Mouse (Mus musculus) myocyte (in vitro differentiated cells): ENCODE results near the gene Gm20388. TPM values are rescaled to one million over a fixed set of nuclear protein-coding genes. Genes with fewer than 3 reads are reported as not detected.

Experiments
- H3K27me3 ChIP-seq: one replicate; pipeline ENCODE4 v1.6.1; 2011; ENCODE audit not compliant: control insufficient read depth, insufficient read depth, insufficient read length
- H3K36me3 ChIP-seq: one replicate; pipeline ENCODE4 v1.6.1; 2011; ENCODE audit not compliant: control insufficient read depth, insufficient read depth
- H3K4me2 ChIP-seq: one replicate; pipeline ENCODE4 v1.6.1; 2011; ENCODE audit warnings: low read depth, control low read depth
- H3K4me3 ChIP-seq: one replicate; pipeline ENCODE4 v1.5.1; 2011; ENCODE audit warnings: mild to moderate bottlenecking, control low read depth, moderate library complexity
- H3K79me2 ChIP-seq: one replicate; pipeline ENCODE4 v1.6.1; 2011; ENCODE audit not compliant: control insufficient read depth, insufficient read depth
- H3ac ChIP-seq: one replicate; pipeline ENCODE4 v1.6.1; 2011; ENCODE audit not compliant: control insufficient read depth, insufficient read length
- CEBPB ChIP-seq: IDR thresholded peaks from 2 replicates; pipeline ENCODE4 v1.6.1; 2011; ENCODE audit warnings: mild to moderate bottlenecking, moderate library complexity; ENCODE audit not compliant: poor library complexity, insufficient read depth, severe bottlenecking
- E2F4 ChIP-seq: IDR thresholded peaks from one replicate; pipeline ENCODE4 v1.6.1; 2011; ENCODE audit warnings: mild to moderate bottlenecking, control low read depth, moderate library complexity; ENCODE audit not compliant: insufficient read depth
- MAX ChIP-seq: IDR thresholded peaks from one replicate; pipeline ENCODE4 v1.6.1; 2011; ENCODE audit warnings: low read depth, mild to moderate bottlenecking, control low read depth
- MYOD1 ChIP-seq, 3 experiments: IDR thresholded peaks; one replicate each; pipeline ENCODE4 v1.6.1; 2011; ENCODE audit warnings: control low read depth in 2 of 3, low read depth in 2 of 3, mild to moderate bottlenecking in 2 of 3, moderate library complexity in 1 of 3; ENCODE audit not compliant: insufficient read length in 2 of 3, control insufficient read depth in 1 of 3
- MYOG ChIP-seq, 3 experiments: IDR thresholded peaks; one replicate each; pipeline ENCODE4 v1.6.1; 2011; ENCODE audit warnings: control low read depth in 2 of 3, low read depth in 2 of 3, mild to moderate bottlenecking in 2 of 3; ENCODE audit not compliant: insufficient read length in 2 of 3, control insufficient read depth in 1 of 3, insufficient read depth in 1 of 3
- POLR2A ChIP-seq: IDR thresholded peaks from one replicate; pipeline ENCODE4 v1.6.1; 2011; ENCODE audit warnings: low read depth, mild to moderate bottlenecking, control low read depth, moderate library complexity; ENCODE audit not compliant: insufficient read length
- POLR2AphosphoS2 ChIP-seq: IDR thresholded peaks from one replicate; pipeline ENCODE4 v1.6.1; 2011; ENCODE audit warnings: low read depth, control low read depth; ENCODE audit not compliant: insufficient read length
- REST ChIP-seq: IDR thresholded peaks from one replicate; pipeline ENCODE4 v1.6.1; 2011; ENCODE audit warnings: mild to moderate bottlenecking, control low read depth, moderate library complexity; ENCODE audit not compliant: insufficient read depth, insufficient read length
- SRF ChIP-seq: IDR thresholded peaks from one replicate; pipeline ENCODE4 v1.6.1; 2011; ENCODE audit warnings: low read depth; ENCODE audit not compliant: control insufficient read depth, insufficient read length
- TCF12 ChIP-seq: IDR thresholded peaks from one replicate; pipeline ENCODE4 v1.6.1; 2011; ENCODE audit warnings: mild to moderate bottlenecking, control low read depth; ENCODE audit not compliant: poor library complexity, insufficient read depth, severe bottlenecking
- TCF3 ChIP-seq: IDR thresholded peaks from one replicate; pipeline ENCODE4 v1.6.1; 2011; ENCODE audit warnings: low read depth, control low read depth; ENCODE audit not compliant: insufficient read length
- USF1 ChIP-seq: IDR thresholded peaks from one replicate; pipeline ENCODE4 v1.6.1; 2011; ENCODE audit warnings: low read depth, mild to moderate bottlenecking, control low read depth, moderate library complexity
- polyA plus RNA-seq: library from polyadenylated mRNA; unstranded; fragments of >200 nt; fragmentation: generic; extraction: Trizol; gene quantifications from one replicate; pipeline ENCODE4 v1.2.1, GENCODE M21; 2012; ENCODE audit warnings: missing spikeins

Gm20388 gene
- polyA plus RNA-seq, 1 experiment: 15.3 TPM

DNA sequence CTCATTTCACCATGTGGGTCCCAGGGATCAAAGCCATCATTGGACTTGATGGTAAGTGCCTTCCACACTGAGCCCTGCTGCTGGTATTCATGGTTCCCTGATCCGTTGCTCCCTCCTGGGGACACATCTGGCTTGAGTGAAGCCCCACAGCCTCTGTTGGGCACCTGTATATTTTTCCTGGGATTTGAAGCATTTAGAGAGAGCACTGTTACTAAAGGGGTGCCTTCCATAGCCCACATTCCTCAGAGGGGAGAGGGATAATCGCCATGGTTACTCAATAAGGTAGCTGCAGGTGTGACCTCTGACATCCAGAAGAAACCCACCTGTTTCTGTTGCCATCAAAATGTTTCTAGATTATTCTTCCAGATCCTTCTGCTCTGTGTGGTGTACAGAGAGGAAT lies 1000.3 kb downstream of the Gm20388 start:
- H3ac ChIP-seq: no peak overlapping the region

DNA sequence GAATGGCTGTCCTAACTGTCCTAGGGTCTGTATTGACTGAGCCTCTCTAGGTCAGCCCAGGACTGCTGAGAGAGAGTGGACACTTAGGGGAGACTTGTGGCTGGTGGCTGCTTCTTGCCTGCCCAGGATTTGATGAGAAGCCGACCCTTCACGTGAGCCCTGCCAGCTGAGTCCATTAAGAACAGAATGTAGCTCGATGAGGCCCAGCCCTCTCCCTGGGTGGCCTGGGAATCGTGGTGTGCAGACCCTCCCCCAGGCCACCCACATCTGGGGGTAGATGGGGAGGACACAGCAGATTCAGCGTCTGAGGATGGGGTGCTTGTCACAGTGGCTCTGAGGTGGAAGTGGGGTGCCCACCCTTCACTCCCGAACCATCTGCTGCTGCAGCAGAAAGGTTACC lies 1001.8 kb downstream of the Gm20388 start:
- Histone ChIP-seq H3K79me2 (no peaks in the 10 kb centered on the region), H3K4me2 (no peak overlapping the region), H3ac (no peak overlapping the region), H3K4me3 (no peak overlapping the region), H3K27me3 (peaks cover 62% of the 10 kb centered on the region), H3K36me3 (no peaks in the 10 kb centered on the region)
- TF ChIP-seq POLR2AphosphoS2: no peak

More for the DNA sequence above, 1000.3 kb downstream of the Gm20388 start:
- Histone ChIP-seq H3K4me2 (no peak overlapping the region), H3K27me3 (peaks cover 49% of the 10 kb centered on the region), H3K36me3 (no peaks in the 10 kb centered on the region), H3K79me2 (no peaks in the 10 kb centered on the region), H3K4me3 (no peak overlapping the region)
- TF ChIP-seq CEBPB (no peak), TCF3 (no peak)

DNA sequence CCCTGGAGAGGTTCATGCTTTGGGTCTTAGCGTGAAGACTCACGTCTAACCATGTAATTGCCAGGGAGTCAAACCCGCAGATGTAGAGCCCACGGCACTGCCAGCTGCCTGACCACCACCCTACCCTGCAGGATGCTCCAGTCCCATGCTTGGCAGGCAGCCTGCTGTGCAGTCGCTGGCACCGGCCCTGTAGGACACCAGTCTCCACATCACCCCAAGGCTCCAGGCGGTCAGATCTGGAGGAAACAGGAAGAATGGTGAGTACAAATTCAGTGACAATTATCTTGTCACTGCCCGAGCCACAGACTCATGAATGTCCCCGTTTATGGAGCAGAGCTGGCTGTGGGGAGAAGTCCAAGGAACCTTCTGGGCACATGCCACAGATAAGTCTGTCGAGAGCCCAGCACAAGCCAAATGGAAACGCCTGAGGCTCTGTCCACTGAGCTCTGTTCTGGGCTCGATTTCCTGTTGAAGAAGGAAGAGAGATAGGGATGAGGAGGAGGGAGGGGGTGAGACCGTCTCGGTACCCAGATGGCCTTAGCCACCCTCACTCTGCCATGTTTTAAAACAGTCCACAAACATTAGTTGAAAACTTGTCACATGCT lies 1006.3 kb downstream of the Gm20388 start:
- Histone ChIP-seq H3K36me3 (no peaks in the 10 kb centered on the region), H3K27me3 (peaks cover 51% of the 10 kb centered on the region), H3K4me3 (no peak overlapping the region), H3ac (no peak overlapping the region), H3K4me2 (no peak overlapping the region), H3K79me2 (no peaks in the 10 kb centered on the region)
- TF ChIP-seq REST: no peak
- TF ChIP-seq E2F4: no peak
- TF ChIP-seq CEBPB: no peak
- TF ChIP-seq MAX: no peak

DNA sequence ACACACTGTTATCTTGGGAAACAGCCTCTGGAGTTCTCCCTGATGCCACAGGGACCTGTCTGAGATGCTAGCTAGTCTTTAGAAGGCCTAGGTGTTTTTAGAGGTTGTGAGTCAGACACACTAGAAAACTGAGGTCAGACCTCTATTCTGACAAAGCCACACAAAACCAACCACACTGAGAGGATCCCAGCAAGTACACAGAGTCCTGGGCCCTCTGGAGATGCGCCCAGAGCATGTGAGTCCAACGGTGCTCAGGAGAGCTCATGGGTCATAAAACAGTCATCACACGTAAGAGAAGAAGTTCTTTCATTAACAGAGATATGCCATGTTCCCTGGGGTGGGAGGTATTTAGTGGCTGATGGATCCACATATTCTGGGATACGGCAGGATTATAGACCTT lies 1009.9 kb downstream of the Gm20388 start:
- peaks cover 25% of the 10 kb centered on the region for H3K27me3 ChIP-seq

DNA sequence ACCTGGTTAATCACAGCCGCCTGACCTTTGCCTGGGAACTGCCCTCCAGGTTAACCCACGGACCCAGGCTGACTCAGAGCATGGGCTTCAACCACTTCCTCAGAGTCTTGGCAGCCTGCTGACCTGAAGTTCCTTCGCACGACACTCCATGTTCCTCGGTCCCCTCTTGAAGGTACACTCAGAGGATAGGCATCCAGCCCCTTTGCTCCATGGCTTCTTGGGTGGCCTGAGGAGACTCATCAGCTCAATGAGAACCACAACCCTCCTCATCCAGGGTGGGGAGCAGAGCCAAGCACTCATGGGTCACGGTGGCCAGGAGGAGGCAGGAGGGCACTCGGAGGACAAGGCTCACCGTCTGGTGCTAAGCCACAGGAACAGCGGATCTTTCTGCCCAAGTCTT lies 1015.6 kb downstream of the Gm20388 start:
- Histone ChIP-seq H3ac (no peak overlapping the region), H3K4me2 (no peak overlapping the region), H3K36me3 (no peaks in the 10 kb centered on the region), H3K4me3 (no peak overlapping the region), H3K27me3 (peaks cover 44% of the 10 kb centered on the region), H3K79me2 (no peaks in the 10 kb centered on the region)
- TF ChIP-seq SRF: no peak
- no peak for TF ChIP-seq MYOD1 (IDR thresholded peaks at IDR 0.05; ENCODE audit: control insufficient read depth in 1 of 3, insufficient read length in 2 of 3, low read depth in 2 of 3)
- no peak for TF ChIP-seq REST
- TF ChIP-seq TCF12: no peak
- TF ChIP-seq E2F4: no peak
- TF ChIP-seq USF1: no peak
- TF ChIP-seq POLR2A: no peak
- no peak for TF ChIP-seq POLR2AphosphoS2
- no peak for TF ChIP-seq TCF3
- no peak for TF ChIP-seq CEBPB
- TF ChIP-seq MYOG (IDR thresholded peaks at IDR 0.05; ENCODE audit: control insufficient read depth in 1 of 3, insufficient read depth in 1 of 3, insufficient read length in 2 of 3, low read depth in 2 of 3): no peak
- TF ChIP-seq MAX: no peak

More for the DNA sequence above, 1009.9 kb downstream of the Gm20388 start:
- no peak for TF ChIP-seq SRF
- TF ChIP-seq MYOG (IDR thresholded peaks at IDR 0.05; ENCODE audit: control insufficient read depth in 1 of 3, insufficient read depth in 1 of 3, insufficient read length in 2 of 3, low read depth in 2 of 3): no peak
- no peak for TF ChIP-seq MYOD1 (IDR thresholded peaks at IDR 0.05; ENCODE audit: control insufficient read depth in 1 of 3, insufficient read length in 2 of 3, low read depth in 2 of 3)
- TF ChIP-seq TCF12: no peak
- TF ChIP-seq REST: no peak
- TF ChIP-seq USF1: no peak
- no peak for TF ChIP-seq TCF3
- TF ChIP-seq E2F4: no peak
- no peak for TF ChIP-seq POLR2AphosphoS2
- TF ChIP-seq POLR2A: no peak
- no peak for TF ChIP-seq CEBPB
- TF ChIP-seq MAX: no peak
- H3K4me3 ChIP-seq: no peak overlapping the region
- H3K79me2 ChIP-seq: no peaks in the 10 kb centered on the region
- no peak overlapping the region for H3ac ChIP-seq
- H3K36me3 ChIP-seq: no peaks in the 10 kb centered on the region
- H3K4me2 ChIP-seq: no peak overlapping the region

DNA sequence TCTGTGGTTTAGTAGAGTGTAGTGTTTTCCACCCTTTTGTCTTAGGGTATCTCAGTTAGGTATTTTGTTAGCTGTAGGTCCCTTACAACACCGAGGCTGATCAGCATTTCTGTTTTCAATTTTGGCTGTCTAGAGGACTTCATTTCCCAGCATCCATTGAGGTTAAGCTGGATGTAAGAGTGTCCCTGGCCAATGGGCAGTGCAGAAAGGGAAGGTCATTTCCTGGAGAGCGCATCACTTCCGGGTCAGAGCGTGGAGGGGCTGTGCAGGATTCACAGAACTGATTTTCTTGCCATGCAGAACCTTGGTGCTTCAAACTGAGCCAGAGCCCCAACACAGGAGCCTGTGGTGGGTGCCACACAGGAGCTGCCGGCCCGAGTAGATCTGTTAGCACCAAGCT lies 1017.4 kb downstream of the Gm20388 start:
- Histone ChIP-seq H3K27me3 (peaks cover 57% of the 10 kb centered on the region), H3K4me2 (no peak overlapping the region), H3K4me3 (no peak overlapping the region), H3ac (no peak overlapping the region), H3K36me3 (no peaks in the 10 kb centered on the region), H3K79me2 (no peaks in the 10 kb centered on the region)
- no peak for TF ChIP-seq POLR2AphosphoS2
- no peak for TF ChIP-seq REST
- TF ChIP-seq CEBPB: no peak
- TF ChIP-seq E2F4: no peak
- no peak for TF ChIP-seq TCF3
- no peak for TF ChIP-seq MYOG (IDR thresholded peaks at IDR 0.05; ENCODE audit: control insufficient read depth in 1 of 3, insufficient read depth in 1 of 3, insufficient read length in 2 of 3, low read depth in 2 of 3)
- no peak for TF ChIP-seq SRF
- TF ChIP-seq POLR2A: no peak
- no peak for TF ChIP-seq MAX
- no peak for TF ChIP-seq MYOD1 (IDR thresholded peaks at IDR 0.05; ENCODE audit: control insufficient read depth in 1 of 3, insufficient read length in 2 of 3, low read depth in 2 of 3)
